ENCODE assay signal across 11 mouse cellular contexts in genomic region chr17:24718938-24719337, GRCm38 (mm10). TPM values are rescaled to one million over a fixed set of nuclear protein-coding genes. Genes with fewer than 3 reads are reported as not detected.
DNase-seq lines count a peak whose midpoint lies in the region; ATAC-seq and TF ChIP-seq lines count a peak whose summit lies in the region.
"Not testable (repeated sequence)": the region's sequence is repeated elsewhere in the genome, so short reads cannot be mapped to it uniquely, and the experiment has no call there.
"Had no signal": no experiment of that assay in that cellular context is flagged by ENCODE, and none has a peak within 500 bp of the region (broad histone marks: within the 10 kb centered on the region; RNA-seq: fewer than 3 reads in every experiment).

No protein-coding gene starts in this region.

- not testable (repeated sequence) for TF ChIP-seq CTCF in cerebellum, adult 2 months (IDR thresholded peaks at IDR 0.05; ENCODE audit: borderline replicate concordance, insufficient read depth, low read depth, low read length)
- TF ChIP-seq CTCF in intestine, postnatal 0 days (IDR thresholded peaks at IDR 0.05; ENCODE audit: low read depth), result peak; percentile 49

- TF ChIP-seq POLR2A in cerebellum, adult 2 months (IDR thresholded peaks at IDR 0.05; ENCODE audit: borderline replicate concordance, insufficient read depth, low read length), result not testable (repeated sequence)

- peak; percentile 39 for DNase-seq in 3T3-L1 (ENCODE audit: low read depth, low spot score)
- DNase-seq in cerebellum, adult 2 months, result not testable (repeated sequence)

- H3K36me3 ChIP-seq in forebrain, embryonic 13.5 days (ENCODE audit: poor library complexity, severe bottlenecking), result peaks cover 35% of the 10 kb centered on the region
- peaks cover 13% of the 10 kb centered on the region for H3K36me3 ChIP-seq in heart, embryonic 16.5 days (ENCODE audit: control insufficient read depth, insufficient read depth)
- H3K36me3 ChIP-seq in intestine, postnatal 0 days (ENCODE audit: control insufficient read depth, insufficient read depth), result peaks cover 15% of the 10 kb centered on the region
- H3K36me3 ChIP-seq in limb, embryonic 15.5 days, result peaks cover 42% of the 10 kb centered on the region
- not testable (repeated sequence) for H3K36me3 ChIP-seq in macrophage (ENCODE audit: inconsistent target)
- peaks cover 38% of the 10 kb centered on the region for H3K36me3 ChIP-seq in neural tube, embryonic 13.5 days

- ATAC-seq in forebrain, embryonic 13.5 days; heart, embryonic 16.5 days (replicated peaks; ENCODE audit: extremely low read depth, insufficient read depth, low FRiP score); intestine, postnatal 0 days; limb, embryonic 15.5 days (ENCODE audit: insufficient number of reproducible peaks, low FRiP score, low TSS enrichment, low read depth); neural tube, embryonic 13.5 days (ENCODE audit: low read depth): not testable (repeated sequence)

- not testable (repeated sequence) for H3K4me1 ChIP-seq in cerebellum, adult 2 months (ENCODE audit: control insufficient read depth, insufficient read depth, low read length); intestine, postnatal 0 days (replicated peaks; ENCODE audit: control insufficient read depth, insufficient read depth, low read length)
- peaks cover 36% of the 10 kb centered on the region for H3K4me1 ChIP-seq in forebrain, embryonic 13.5 days
- H3K4me1 ChIP-seq in heart, embryonic 16.5 days (ENCODE audit: control insufficient read depth, insufficient read depth, low read length), result peaks cover 26% of the 10 kb centered on the region
- H3K4me1 ChIP-seq in limb, embryonic 15.5 days, result peaks cover 29% of the 10 kb centered on the region
- H3K4me1 ChIP-seq in neural tube, embryonic 13.5 days (replicated peaks), result peaks cover 42% of the 10 kb centered on the region

- not testable (repeated sequence) for H3K27me3 ChIP-seq in cerebellum, adult 2 months (ENCODE audit: control insufficient read depth, insufficient read depth, low read length); forebrain, embryonic 13.5 days; heart, embryonic 16.5 days (ENCODE audit: control insufficient read depth, insufficient read depth, low read length); intestine, postnatal 0 days (replicated peaks; ENCODE audit: control insufficient read depth, insufficient read depth, low read length); limb, embryonic 15.5 days; neural tube, embryonic 13.5 days

- H3K27ac ChIP-seq in cerebellum, adult 2 months (ENCODE audit: insufficient read depth, low read length); forebrain, embryonic 13.5 days; heart, embryonic 16.5 days (ENCODE audit: low read length); intestine, postnatal 0 days (ENCODE audit: low read depth, low read length); limb, embryonic 15.5 days; neural tube, embryonic 13.5 days (replicated peaks): not testable (repeated sequence)
- H3K27ac ChIP-seq in macrophage, result peak overlapping the region; percentile 46

- 70% methylated on average over 5 of the region's 5 CpGs for whole genome bisulfite sequencing in cerebellum, adult 2 months
- WGBS in forebrain, embryonic 13.5 days, result 66% methylated on average over 5 of the region's 5 CpGs
- WGBS in heart, embryonic 16.5 days, result 59% methylated on average over 5 of the region's 5 CpGs
- 49% methylated on average over 5 of the region's 5 CpGs for WGBS in intestine, postnatal 0 days
- WGBS in limb, embryonic 15.5 days, result 61% methylated on average over 5 of the region's 5 CpGs
- WGBS in macrophage (ENCODE audit: missing documents), result 83% methylated on average over 5 of the region's 5 CpGs
- 66% methylated on average over 5 of the region's 5 CpGs for WGBS in neural tube, embryonic 13.5 days

- peak overlapping the region; percentile 89 for H3K9ac ChIP-seq in forebrain, embryonic 13.5 days
- peak overlapping the region; percentile 95 for H3K9ac ChIP-seq in heart, embryonic 16.5 days (ENCODE audit: low read length)
- H3K9ac ChIP-seq in intestine, postnatal 0 days (ENCODE audit: low read depth, low read length), result peak overlapping the region; percentile 85
- H3K9ac ChIP-seq in limb, embryonic 15.5 days, result peak overlapping the region; percentile 93
- peak overlapping the region; percentile 92 for H3K9ac ChIP-seq in neural tube, embryonic 13.5 days

- peaks cover 47% of the 10 kb centered on the region for H3K79me2 ChIP-seq in macrophage (ENCODE audit: inconsistent target)

- not testable (repeated sequence) for H3K9me3 ChIP-seq in forebrain, embryonic 13.5 days (replicated peaks); heart, embryonic 16.5 days (replicated peaks; ENCODE audit: control insufficient read depth, low read length); intestine, postnatal 0 days (ENCODE audit: control insufficient read depth); limb, embryonic 15.5 days; neural tube, embryonic 13.5 days

- H3K4me3 ChIP-seq in cerebellum, adult 2 months (replicated peaks; ENCODE audit: insufficient read depth, low read depth, low read length), result peak overlapping the region; percentile 66
- peak overlapping the region; percentile 83 for H3K4me3 ChIP-seq in forebrain, embryonic 13.5 days
- peak overlapping the region; percentile 90 for H3K4me3 ChIP-seq in heart, embryonic 16.5 days (ENCODE audit: low read length)
- peak overlapping the region; percentile 82 for H3K4me3 ChIP-seq in intestine, postnatal 0 days (ENCODE audit: low read depth, low read length)
- H3K4me3 ChIP-seq in limb, embryonic 15.5 days, result peak overlapping the region; percentile 75
- peak overlapping the region; percentile 68 for H3K4me3 ChIP-seq in macrophage (ENCODE audit: inconsistent target)
- H3K4me3 ChIP-seq in neural tube, embryonic 13.5 days, result peak overlapping the region; percentile 87

- H3K4me2 ChIP-seq in forebrain, embryonic 13.5 days, result peak overlapping the region; percentile 87
- peak overlapping the region; percentile 69 for H3K4me2 ChIP-seq in heart, embryonic 16.5 days (ENCODE audit: low read depth, low read length)
- peak overlapping the region; percentile 67 for H3K4me2 ChIP-seq in intestine, postnatal 0 days (replicated peaks; ENCODE audit: low read depth)
- peak overlapping the region; percentile 51 for H3K4me2 ChIP-seq in limb, embryonic 15.5 days
- peak overlapping the region; percentile 67 for H3K4me2 ChIP-seq in neural tube, embryonic 13.5 days

RNA-seq across cellular contexts. Expression of gene Rps2, which starts 1.0 kb away (rescaled TPM):
- 577 and 621 TPM in 2 replicates for polyA plus RNA-seq in cerebellum, adult 2 months (2012; rRNA removed)
- 992 and 1,023 TPM in 2 replicates for polyA plus RNA-seq in forebrain, embryonic 13.5 days (2015; fragmentation: Nextera tagmentation; extraction: Ambion mirVana)
- 843 and 891 TPM in 2 replicates for polyA plus RNA-seq in heart, embryonic 16.5 days (2015; fragmentation: Nextera tagmentation; extraction: Ambion mirVana)
- 757 and 776 TPM in 2 replicates for polyA plus RNA-seq in intestine, postnatal 0 days (2015; fragmentation: Nextera tagmentation; extraction: Ambion mirVana)
- 1,428 and 1,497 TPM in 2 replicates for polyA plus RNA-seq in limb, embryonic 15.5 days (2015; fragmentation: Nextera tagmentation; extraction: Ambion mirVana)
- 100 to 1,000 TPM in 22 of 26 experiments, 10 to 100 TPM in 4; 81.2 to 406 (median 129) TPM for total RNA-seq in macrophage (2018; cell fraction: chromatin; rRNA removed)
- total RNA-seq in macrophage (2018; cell fraction: cytosol; rRNA removed), result 1,000 to 10,000 TPM in 13 of 26 experiments, 100 to 1,000 TPM in 13; 642 to 1,364 (median 989) TPM
- total RNA-seq in macrophage (2018; cell fraction: nucleus; rRNA removed), result 100 to 1,000 TPM; 194 to 490 (median 261) TPM
- polyA plus RNA-seq in macrophage (2018), result 612 to 1,759 TPM (median 1,226 TPM) in 3 replicates
- polyA plus RNA-seq in neural tube, embryonic 13.5 days (2015; fragmentation: Nextera tagmentation; extraction: Ambion mirVana), result 759 and 773 TPM in 2 replicates

RNA-seq across cellular contexts. Expression of gene Rnf151, which starts 1.1 kb away (rescaled TPM):
- 0.18 and 0.57 TPM in 2 replicates for polyA plus RNA-seq in cerebellum, adult 2 months (2012; rRNA removed)
- 0.18 TPM in 1 of 2 replicates, not detected in the other for polyA plus RNA-seq in forebrain, embryonic 13.5 days (2015; fragmentation: Nextera tagmentation; extraction: Ambion mirVana)
- polyA plus RNA-seq in heart, embryonic 16.5 days (2015; fragmentation: Nextera tagmentation; extraction: Ambion mirVana), result not detected in 2 replicates
- not detected in 2 replicates for polyA plus RNA-seq in intestine, postnatal 0 days (2015; fragmentation: Nextera tagmentation; extraction: Ambion mirVana)
- polyA plus RNA-seq in limb, embryonic 15.5 days (2015; fragmentation: Nextera tagmentation; extraction: Ambion mirVana), result 0.29 TPM in 1 of 2 replicates, not detected in the other
- 1 to 10 TPM in 1 of 26 experiments, under 1 TPM in 4, not detected in 21; 0.52 to 1.0 (median 0.70) TPM for total RNA-seq in macrophage (2018; cell fraction: chromatin; rRNA removed)
- not detected for total RNA-seq in macrophage (2018; cell fraction: cytosol; rRNA removed)
- 1 to 10 TPM in 2 of 26 experiments, under 1 TPM in 3, not detected in 21; 0.44 to 1.5 (median 0.57) TPM for total RNA-seq in macrophage (2018; cell fraction: nucleus; rRNA removed)
- not detected in 3 replicates for polyA plus RNA-seq in macrophage (2018)
- polyA plus RNA-seq in neural tube, embryonic 13.5 days (2015; fragmentation: Nextera tagmentation; extraction: Ambion mirVana), result 0.18 TPM in 1 of 2 replicates, not detected in the other
- total RNA-seq: adrenal gland, adult 8-10 months; left cerebral cortex, postnatal 36 days; megakaryocyte-erythroid progenitor cell, adult 5-6 weeks had no signal

RNA-seq across cellular contexts. Expression of gene Ndufb10, which starts 5.3 kb away (rescaled TPM):
- polyA plus RNA-seq in cerebellum, adult 2 months (2012; rRNA removed), result 548 and 613 TPM in 2 replicates
- polyA plus RNA-seq in forebrain, embryonic 13.5 days (2015; fragmentation: Nextera tagmentation; extraction: Ambion mirVana), result 232 and 253 TPM in 2 replicates
- polyA plus RNA-seq in heart, embryonic 16.5 days (2015; fragmentation: Nextera tagmentation; extraction: Ambion mirVana), result 570 and 615 TPM in 2 replicates
- polyA plus RNA-seq in intestine, postnatal 0 days (2015; fragmentation: Nextera tagmentation; extraction: Ambion mirVana), result 406 and 413 TPM in 2 replicates
- polyA plus RNA-seq in limb, embryonic 15.5 days (2015; fragmentation: Nextera tagmentation; extraction: Ambion mirVana), result 208 and 226 TPM in 2 replicates
- 10 to 100 TPM in 16 of 26 experiments, 1 to 10 TPM in 9, not detected in 1; 2.8 to 47.0 (median 13.3) TPM for total RNA-seq in macrophage (2018; cell fraction: chromatin; rRNA removed)
- total RNA-seq in macrophage (2018; cell fraction: cytosol; rRNA removed), result 100 to 1,000 TPM in 20 of 26 experiments, 10 to 100 TPM in 6; 88.8 to 161 (median 114) TPM
- 10 to 100 TPM; 13.9 to 49.7 (median 27.9) TPM for total RNA-seq in macrophage (2018; cell fraction: nucleus; rRNA removed)
- 128 to 178 TPM (median 156 TPM) in 3 replicates for polyA plus RNA-seq in macrophage (2018)
- 261 and 273 TPM in 2 replicates for polyA plus RNA-seq in neural tube, embryonic 13.5 days (2015; fragmentation: Nextera tagmentation; extraction: Ambion mirVana)

RNA-seq across cellular contexts. Expression of gene Rpl3l, which starts 8.7 kb away (rescaled TPM):
- 0.67 and 0.70 TPM in 2 replicates for polyA plus RNA-seq in cerebellum, adult 2 months (2012; rRNA removed)
- not detected in 2 replicates for polyA plus RNA-seq in forebrain, embryonic 13.5 days (2015; fragmentation: Nextera tagmentation; extraction: Ambion mirVana)
- polyA plus RNA-seq in heart, embryonic 16.5 days (2015; fragmentation: Nextera tagmentation; extraction: Ambion mirVana), result 1.7 and 2.4 TPM in 2 replicates
- 0.27 TPM in 1 of 2 replicates, not detected in the other for polyA plus RNA-seq in intestine, postnatal 0 days (2015; fragmentation: Nextera tagmentation; extraction: Ambion mirVana)
- polyA plus RNA-seq in limb, embryonic 15.5 days (2015; fragmentation: Nextera tagmentation; extraction: Ambion mirVana), result 0.30 TPM in 1 of 2 replicates, not detected in the other
- not detected for total RNA-seq in macrophage (2018; cell fraction: chromatin; rRNA removed)
- under 1 TPM in 3 of 26 experiments, not detected in 23; 0.17 to 0.22 (median 0.20) TPM for total RNA-seq in macrophage (2018; cell fraction: cytosol; rRNA removed)
- total RNA-seq in macrophage (2018; cell fraction: nucleus; rRNA removed), result under 1 TPM in 1 of 26 experiments, not detected in 25; 0.75 TPM
- polyA plus RNA-seq in macrophage (2018), result not detected in 3 replicates
- polyA plus RNA-seq in neural tube, embryonic 13.5 days (2015; fragmentation: Nextera tagmentation; extraction: Ambion mirVana), result not detected in 2 replicates

RNA-seq across cellular contexts. Expression of gene Tbl3, which starts 11.5 kb away (rescaled TPM):
- 60.6 and 62.4 TPM in 2 replicates for polyA plus RNA-seq in cerebellum, adult 2 months (2012; rRNA removed)
- polyA plus RNA-seq in forebrain, embryonic 13.5 days (2015; fragmentation: Nextera tagmentation; extraction: Ambion mirVana), result 86.9 and 107 TPM in 2 replicates
- polyA plus RNA-seq in heart, embryonic 16.5 days (2015; fragmentation: Nextera tagmentation; extraction: Ambion mirVana), result 44.3 and 47.5 TPM in 2 replicates
- polyA plus RNA-seq in intestine, postnatal 0 days (2015; fragmentation: Nextera tagmentation; extraction: Ambion mirVana), result 23.8 and 25.2 TPM in 2 replicates
- 57.3 and 59.0 TPM in 2 replicates for polyA plus RNA-seq in limb, embryonic 15.5 days (2015; fragmentation: Nextera tagmentation; extraction: Ambion mirVana)
- 10 to 100 TPM in 25 of 26 experiments, 1 to 10 TPM in 1; 8.7 to 36.7 (median 20.1) TPM for total RNA-seq in macrophage (2018; cell fraction: chromatin; rRNA removed)
- 10 to 100 TPM in 25 of 26 experiments, 1 to 10 TPM in 1; 9.6 to 20.1 (median 15.0) TPM for total RNA-seq in macrophage (2018; cell fraction: cytosol; rRNA removed)
- total RNA-seq in macrophage (2018; cell fraction: nucleus; rRNA removed), result 10 to 100 TPM in 21 of 26 experiments, 1 to 10 TPM in 5; 5.1 to 28.2 (median 13.1) TPM
- 10.6 to 22.6 TPM (median 18.7 TPM) in 3 replicates for polyA plus RNA-seq in macrophage (2018)
- polyA plus RNA-seq in neural tube, embryonic 13.5 days (2015; fragmentation: Nextera tagmentation; extraction: Ambion mirVana), result 58.4 and 64.0 TPM in 2 replicates
